Mouse (Mus musculus) testis, adult 2 months (tissue): ENCODE measurements at regions not wholly inside any gene's neighbourhood (a gene's known extent, or its start where the extent isn't known, plus 50 kb on each side); places are given as distances from the start of the nearest gene placed in this dataset.
"Not testable (repeated sequence)": the region's sequence is repeated elsewhere in the genome, so short reads cannot be mapped to it uniquely, and the experiment has no call there.

Experiments
- H3K27ac ChIP-seq: fragments of 200-500 bp; 2 replicates; pipeline ENCODE4 v1.5.1; 2012; ENCODE audit warnings: low read depth, low read length; ENCODE audit not compliant: control insufficient read depth, insufficient read depth
- H3K27me3 ChIP-seq: fragments of 200-500 bp; 2 replicates; pipeline ENCODE4 v1.6.1; 2012; ENCODE audit warnings: mild to moderate bottlenecking, low read length, moderate library complexity; ENCODE audit not compliant: control insufficient read depth, insufficient read depth
- H3K36me3 ChIP-seq: fragments of 200-500 bp; 2 replicates; pipeline ENCODE4 v1.6.1; 2012; ENCODE audit warnings: mild to moderate bottlenecking, low read length; ENCODE audit not compliant: control insufficient read depth, insufficient read depth
- H3K4me1 ChIP-seq: fragments of 200-500 bp; 2 replicates; pipeline ENCODE4 v1.6.1; 2012; ENCODE audit warnings: low read length; ENCODE audit not compliant: control insufficient read depth, insufficient read depth
- H3K4me3 ChIP-seq: fragments of 200-500 bp; 2 replicates; pipeline ENCODE4 v1.5.1; 2012; ENCODE audit warnings: low read depth, mild to moderate bottlenecking, low read length, moderate library complexity, mixed read lengths; ENCODE audit not compliant: control insufficient read depth
- CTCF ChIP-seq: fragments of 200-500 bp; IDR thresholded peaks from 2 replicates; pipeline ENCODE4 v1.5.1; 2012; ENCODE audit warnings: low read depth, mild to moderate bottlenecking, inconsistent platforms, low read length, moderate library complexity; ENCODE audit not compliant: control insufficient read depth, insufficient read depth, insufficient replicate concordance
- POLR2A ChIP-seq: fragments of 200-500 bp; IDR thresholded peaks from 2 replicates; pipeline ENCODE4 v1.6.1; 2012; ENCODE audit warnings: low read depth, mild to moderate bottlenecking, inconsistent platforms, low read length, moderate library complexity; ENCODE audit not compliant: control insufficient read depth

DNA sequence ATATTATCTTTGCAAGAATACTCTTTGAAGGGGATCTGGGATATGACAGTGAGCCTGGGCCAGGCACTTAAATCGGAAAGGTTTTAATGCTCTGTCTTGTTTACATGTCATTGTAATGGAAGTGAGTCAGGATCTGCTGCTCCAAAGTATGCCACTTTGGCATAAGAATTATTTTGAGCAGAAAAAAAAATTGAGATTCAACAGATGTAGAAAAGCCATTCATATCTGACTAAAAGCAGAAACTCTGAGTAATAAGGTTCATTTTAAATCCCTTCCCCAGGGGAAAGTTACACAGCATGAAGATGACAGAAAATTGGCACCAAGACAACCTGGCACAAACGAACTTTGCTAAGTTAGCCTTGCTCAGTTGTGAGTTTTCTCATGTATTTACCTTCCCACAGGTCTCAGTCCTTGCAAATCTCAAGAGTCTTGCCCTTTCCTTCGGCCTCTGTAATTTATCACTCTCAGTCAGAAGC is 107.5 kb upstream of the Smlr1 start:
- TF ChIP-seq POLR2A, result no peak
- no peak for TF ChIP-seq CTCF
- Histone ChIP-seq H3K4me1 (no peaks in the 10 kb centered on the region), H3K4me3 (no peak overlapping the region), H3K27me3 (no peaks in the 10 kb centered on the region), H3K36me3 (no peaks in the 10 kb centered on the region), H3K27ac (no peak overlapping the region)

GRCm38 (mm10) chr10:25642079-25642696 is 106.1 kb upstream of the Smlr1 start:
- H3K27ac ChIP-seq, result no peak overlapping the region
- no peak overlapping the region for H3K4me3 ChIP-seq
- no peaks in the 10 kb centered on the region for H3K36me3 ChIP-seq
- H3K4me1 ChIP-seq, result no peaks in the 10 kb centered on the region
- TF ChIP-seq POLR2A, result no peak
- no peak for TF ChIP-seq CTCF
- no peaks in the 10 kb centered on the region for H3K27me3 ChIP-seq

GRCm38 (mm10) chr10:25633058-25633614 is 97.1 kb upstream of the Smlr1 start:
- no peaks in the 10 kb centered on the region for H3K27me3 ChIP-seq
- TF ChIP-seq POLR2A (no peak), CTCF (no peak)

GRCm38 (mm10) chr10:25632306-25632705 is 96.2 kb upstream of the Smlr1 start:
- H3K36me3 ChIP-seq, result no peaks in the 10 kb centered on the region
- no peak overlapping the region for H3K4me3 ChIP-seq
- TF ChIP-seq CTCF, result no peak
- H3K4me1 ChIP-seq, result no peaks in the 10 kb centered on the region
- H3K27ac ChIP-seq, result no peak overlapping the region
- no peaks in the 10 kb centered on the region for H3K27me3 ChIP-seq

More at GRCm38 (mm10) chr10:25633058-25633614, 97.1 kb upstream of the Smlr1 start:
- H3K4me1 ChIP-seq, result no peaks in the 10 kb centered on the region
- no peak overlapping the region for H3K4me3 ChIP-seq
- no peaks in the 10 kb centered on the region for H3K36me3 ChIP-seq
- H3K27ac ChIP-seq, result no peak overlapping the region

- Histone ChIP-seq H3K27ac (no peak overlapping the region), H3K27me3 (no peaks in the 10 kb centered on the region), H3K36me3 (no peaks in the 10 kb centered on the region), H3K4me1 (no peaks in the 10 kb centered on the region), H3K4me3 (no peak overlapping the region)
- no peak for TF ChIP-seq POLR2A
- no peak for TF ChIP-seq CTCF
Observed at GRCm38 (mm10) chr10:25622585-25622984, 86.5 kb upstream of the Smlr1 start.

DNA sequence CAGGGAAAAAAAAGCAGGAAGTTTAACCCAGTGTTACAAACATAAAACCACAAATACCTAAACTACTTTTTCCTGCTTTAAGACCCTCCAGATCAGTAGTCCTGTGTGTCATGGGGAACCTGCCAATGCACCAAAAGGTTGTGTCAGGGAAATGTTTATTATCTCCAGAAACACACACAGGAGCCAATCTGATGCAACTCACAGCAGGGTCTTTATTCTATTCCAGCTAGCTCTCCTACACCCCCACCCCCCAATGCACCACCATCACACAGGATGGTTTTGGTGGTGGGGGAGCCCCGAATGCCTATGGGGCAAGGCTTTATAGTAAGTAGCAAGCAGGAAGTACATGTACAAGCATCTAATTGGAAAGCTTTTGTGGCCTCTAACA is 85.7 kb upstream of the Smlr1 start:
- H3K27me3 ChIP-seq, result not testable (repeated sequence)

DNA sequence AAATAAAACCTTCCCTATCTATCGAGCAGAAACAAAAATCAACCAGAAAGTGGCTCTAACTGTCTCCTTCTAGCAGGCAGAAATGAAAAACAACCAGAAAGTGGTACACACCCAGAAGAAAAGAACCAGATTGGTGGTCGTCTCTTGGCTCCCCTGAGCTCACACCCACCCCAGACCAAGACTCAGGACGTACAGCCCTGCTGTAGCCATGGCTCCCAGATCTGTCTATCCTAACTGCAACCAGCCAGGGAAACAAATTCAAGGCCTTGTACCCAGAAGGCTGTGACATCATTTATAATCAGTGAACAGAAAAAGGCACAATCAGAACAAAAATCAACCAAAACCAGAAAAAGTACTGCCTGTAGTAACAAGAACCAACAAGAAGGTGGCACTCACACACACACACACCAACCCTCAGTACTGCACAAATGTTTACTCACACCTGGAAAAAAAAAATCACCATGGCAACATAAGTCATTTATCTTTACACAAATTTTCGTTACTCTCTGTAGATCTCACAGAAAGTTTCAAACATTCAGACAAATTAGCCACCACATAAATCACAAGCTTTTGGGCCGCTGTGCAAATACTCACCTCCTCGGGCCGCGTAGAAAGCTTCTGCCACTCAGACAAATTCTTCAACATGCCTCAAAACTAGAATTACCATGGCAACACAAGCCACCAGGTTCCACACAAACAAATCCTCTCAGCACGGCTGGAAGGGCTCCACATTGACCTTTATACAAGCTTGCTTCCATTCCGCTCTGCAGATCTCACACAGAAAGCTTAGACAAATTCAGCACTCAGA is 85.1 kb upstream of the Smlr1 start:
- Histone ChIP-seq H3K27me3 (no peaks in the 10 kb centered on the region), H3K27ac (no peak overlapping the region), H3K4me1 (no peaks in the 10 kb centered on the region), H3K36me3 (no peaks in the 10 kb centered on the region), H3K4me3 (no peak overlapping the region)
- TF ChIP-seq POLR2A (no peak), CTCF (no peak)

More for the DNA sequence above, 85.7 kb upstream of the Smlr1 start:
- H3K36me3 ChIP-seq, H3K4me1 ChIP-seq, H3K4me3 ChIP-seq, H3K27ac ChIP-seq: not testable (repeated sequence)
